35 mouse cellular contexts compared by ENCODE assay signal in genomic region chr7:127980606-127981005, GRCm38 (mm10). TPM values are rescaled to one million over a fixed set of nuclear protein-coding genes. Genes with fewer than 3 reads are reported as not detected.
"Had no signal": no experiment of that assay in that cellular context is flagged by ENCODE, and none has a peak within 500 bp of the region (broad histone marks: within the 10 kb centered on the region; RNA-seq: fewer than 3 reads in every experiment).

No protein-coding gene starts in this region.

- H3K27ac ChIP-seq: embryonic facial prominence, embryonic 10.5 days; embryonic facial prominence, embryonic 12.5 days; embryonic facial prominence, embryonic 13.5 days; embryonic facial prominence, embryonic 15.5 days; forebrain, embryonic 10.5 days; forebrain, embryonic 12.5 days; forebrain, embryonic 13.5 days; forebrain, embryonic 15.5 days; gastrocnemius, adult 2 months; heart, adult 2 months had no signal

- H3K4me2 ChIP-seq: embryonic facial prominence, embryonic 12.5 days; embryonic facial prominence, embryonic 13.5 days; embryonic facial prominence, embryonic 15.5 days; forebrain, embryonic 12.5 days; forebrain, embryonic 13.5 days; forebrain, embryonic 15.5 days had no signal

- H3K4me1 ChIP-seq: embryonic facial prominence, embryonic 10.5 days; embryonic facial prominence, embryonic 12.5 days; embryonic facial prominence, embryonic 13.5 days; embryonic facial prominence, embryonic 15.5 days; forebrain, embryonic 10.5 days; forebrain, embryonic 12.5 days; forebrain, embryonic 13.5 days; forebrain, embryonic 15.5 days had no signal

- H3K9ac ChIP-seq: embryonic facial prominence, embryonic 12.5 days; embryonic facial prominence, embryonic 13.5 days; embryonic facial prominence, embryonic 15.5 days; forebrain, embryonic 12.5 days; forebrain, embryonic 13.5 days; forebrain, embryonic 15.5 days; forebrain, postnatal 0 days had no signal

- DNase-seq: cerebellum, adult 2 months; cerebellum, adult 8-10 months; cerebellum, adult 9-10 months; cerebellum, adult 9-11 months; cerebellum, postnatal 10 days; cerebellum, postnatal 14 days; cerebellum, postnatal 25 days; cerebellum, postnatal 36 days; embryo, embryonic 11 days; forebrain, postnatal 0 days; gastrocnemius, adult 2 months; gastrocnemius, postnatal 10 days; gastrocnemius, postnatal 14 days; gastrocnemius, postnatal 25 days; gastrocnemius, postnatal 36 days; heart, adult 11 months; heart, adult 18-20 months; heart, adult 2 months had no signal

- H3K9me3 ChIP-seq: embryonic facial prominence, embryonic 10.5 days; embryonic facial prominence, embryonic 12.5 days; embryonic facial prominence, embryonic 13.5 days; embryonic facial prominence, embryonic 15.5 days; forebrain, embryonic 10.5 days; forebrain, embryonic 12.5 days; forebrain, embryonic 13.5 days; forebrain, embryonic 15.5 days had no signal

- H3K4me3 ChIP-seq: embryonic facial prominence, embryonic 10.5 days; embryonic facial prominence, embryonic 12.5 days; embryonic facial prominence, embryonic 13.5 days; embryonic facial prominence, embryonic 15.5 days; erythroblast, embryonic 14.5 days; forebrain, embryonic 10.5 days; forebrain, embryonic 12.5 days; forebrain, embryonic 13.5 days; forebrain, embryonic 15.5 days; gastrocnemius, adult 2 months; heart, adult 2 months had no signal

- ATAC-seq: forebrain, embryonic 13.5 days; forebrain, embryonic 14.5 days; forebrain, embryonic 15.5 days; forebrain, embryonic 16.5 days; forebrain, postnatal 0 days had no signal

- H3K27me3 ChIP-seq: embryonic facial prominence, embryonic 12.5 days; embryonic facial prominence, embryonic 13.5 days; embryonic facial prominence, embryonic 15.5 days; forebrain, embryonic 12.5 days; forebrain, embryonic 13.5 days; forebrain, embryonic 15.5 days had no signal

RNA-seq across cellular contexts. Expression of gene Trim72, which starts 23.1 kb away (rescaled TPM):
- total RNA-seq: common myeloid progenitor, adult 5-6 weeks; granulocyte monocyte progenitor cell, adult 5-6 weeks had no signal
- polyA plus RNA-seq: embryonic facial prominence, embryonic 10.5 days; forebrain, embryonic 10.5 days; forebrain, embryonic 11.5 days; forebrain, embryonic 12.5 days; forebrain, embryonic 13.5 days; forebrain, embryonic 14.5 days; forebrain, embryonic 15.5 days; forebrain, embryonic 16.5 days; forebrain, postnatal 0 days had no signal

RNA-seq across cellular contexts. Expression of gene Prss8, which starts 50.7 kb away (rescaled TPM):
- total RNA-seq: common myeloid progenitor, adult 5-6 weeks; gastrocnemius, adult 18-20 months; gastrocnemius, adult 2 months; gastrocnemius, adult 8-10 months; gastrocnemius, postnatal 10 days; gastrocnemius, postnatal 14 days; gastrocnemius, postnatal 25 days; gastrocnemius, postnatal 36 days; gastrocnemius, postnatal 4 days; granulocyte monocyte progenitor cell, adult 5-6 weeks; heart, adult 2 months had no signal
- polyA plus RNA-seq: erythroblast, embryonic 14.5 days had no signal
